Mouse (Mus musculus) liver, embryonic 14.5 days (tissue): ENCODE measurements at regions not wholly inside any gene's neighbourhood (a gene's known extent, or its start where the extent isn't known, plus 50 kb on each side); places are given as distances from the start of the nearest gene placed in this dataset.

Source experiments
- ATAC-seq: fragments of 200-750 bp; cut with Nextera tagmentation; 2 replicates; pipeline ENCODE4 v1.8.0; 2017; ENCODE audit warnings: moderate number of reproducible peaks, mild to moderate bottlenecking, moderate library complexity; ENCODE audit not compliant: insufficient read depth
- DNase-seq, 3 experiments: peaks; one replicate each; pipeline ENCODE4 v3.0.0-alpha.2; 2012 to 2013; ENCODE audit warnings: low read depth in 3 of 3, low spot score in 3 of 3
- H3K27ac ChIP-seq: fragments of 300-500 bp; sonication (generic); 2 replicates; pipeline ENCODE4 v1.5.1; 2014; ENCODE audit warnings: moderate library complexity, mild to moderate bottlenecking, control low read depth, inconsistent platforms
- H3K27me3 ChIP-seq: fragments of 300-500 bp; sonication (generic); 2 replicates; pipeline ENCODE4 v1.6.1; 2014; ENCODE audit warnings: mild to moderate bottlenecking, low read length, moderate library complexity; ENCODE audit not compliant: control insufficient read depth, insufficient read depth
- H3K36me3 ChIP-seq: fragments of 300-500 bp; sonication (generic); replicated peaks from 2 replicates; pipeline ENCODE4 v1.6.1; 2014; ENCODE audit warnings: low read depth; ENCODE audit not compliant: control insufficient read depth, insufficient read depth
- H3K4me1 ChIP-seq, 2 experiments: fragments of 200-500 bp in 1 of 2; fragments of 300-500 bp in 1 of 2; sonication (generic) in 1 of 2; replicated peaks; 2 replicates each; pipeline ENCODE4 v1.6.1; 2012 to 2014; ENCODE audit warnings: antibody characterized with exemption in 1 of 2, inconsistent platforms in 1 of 2, low read length in 1 of 2; ENCODE audit not compliant: control insufficient read depth in 2 of 2, insufficient read depth in 2 of 2
- H3K4me2 ChIP-seq: fragments of 300-500 bp; sonication (generic); 2 replicates; pipeline ENCODE4 v1.6.1; 2014; ENCODE audit warnings: low read depth, mild to moderate bottlenecking, control low read depth, moderate library complexity
- H3K4me3 ChIP-seq, 2 experiments: fragments of 200-500 bp in 1 of 2; fragments of 300-500 bp in 1 of 2; sonication (generic) in 1 of 2; 2 replicates each; pipeline ENCODE4 v1.5.1; 2012 to 2014; ENCODE audit warnings: low read depth in 2 of 2, low read length in 2 of 2, mild to moderate bottlenecking in 2 of 2, control low read depth in 1 of 2, inconsistent platforms in 1 of 2, moderate library complexity in 1 of 2; ENCODE audit not compliant: insufficient read depth in 1 of 2
- H3K9ac ChIP-seq: fragments of 300-500 bp; sonication (generic); replicated peaks from 2 replicates; pipeline ENCODE4 v1.6.1; 2014; ENCODE audit warnings: mild to moderate bottlenecking, control low read depth, moderate library complexity
- H3K9me3 ChIP-seq: fragments of 300-500 bp; sonication (generic); 2 replicates; pipeline ENCODE4 v1.6.1; 2016; ENCODE audit warnings: low read length, mixed read lengths; ENCODE audit not compliant: control insufficient read depth
- CTCF ChIP-seq: IDR thresholded peaks from 2 replicates; pipeline ENCODE4 v1.5.1; 2016; ENCODE audit warnings: antibody characterized with exemption, low read depth, control low read depth
- EP300 ChIP-seq: IDR thresholded peaks from 2 replicates; pipeline ENCODE4 v1.6.1; 2016; ENCODE audit warnings: antibody characterized with exemption, low read depth
- WGBS: fragments of 180-500 bp; shearing (Covaris S2); extraction: QIAGEN DNeasy Blood & Tissue Kit; methylation state at CpG from one replicate; pipeline ENCODE4 v1.1.7; 2014; ENCODE audit not compliant: insufficient replicate concordance; 5-methylcytosine and 5-hydroxymethylcytosine counted together

GRCm38 (mm10) chr1:52397460-52397859, 103.0 kb downstream of the Nab1 start:
- DNase-seq, result no peak
- Histone ChIP-seq H3K27ac (no peak overlapping the region), H3K4me3 (no peak overlapping the region), H3K36me3 (no peaks in the 10 kb centered on the region), H3K27me3 (no peaks in the 10 kb centered on the region), H3K4me1 (no peaks in the 10 kb centered on the region), H3K4me2 (no peak overlapping the region), H3K9ac (no peak overlapping the region), H3K9me3 (no peaks in the 10 kb centered on the region)
- TF ChIP-seq EP300 (no peak), CTCF (no peak)
- ATAC-seq, result no peak
- 22% methylated on average over 3 of the region's 3 CpGs for WGBS

GRCm38 (mm10) chr1:52392933-52393332, 107.5 kb downstream of the Nab1 start:
- Histone ChIP-seq H3K4me1 (no peaks in the 10 kb centered on the region), H3K4me2 (no peak overlapping the region), H3K9ac (no peak overlapping the region), H3K9me3 (no peaks in the 10 kb centered on the region), H3K4me3 (no peak overlapping the region), H3K27me3 (no peaks in the 10 kb centered on the region), H3K27ac (no peak overlapping the region), H3K36me3 (no peaks in the 10 kb centered on the region)
- no peak for ATAC-seq
- TF ChIP-seq EP300 (no peak), CTCF (no peak)
- no peak for DNase-seq
- 28% methylated on average over 2 of the region's 2 CpGs for WGBS

GRCm38 (mm10) chr1:52388836-52389235, 111.6 kb downstream of the Nab1 start:
- Histone ChIP-seq H3K9ac (no peak overlapping the region), H3K27me3 (no peaks in the 10 kb centered on the region), H3K27ac (no peak overlapping the region), H3K36me3 (no peaks in the 10 kb centered on the region), H3K4me2 (no peak overlapping the region), H3K4me3 (no peak overlapping the region), H3K9me3 (no peaks in the 10 kb centered on the region), H3K4me1 (no peaks in the 10 kb centered on the region)
- TF ChIP-seq CTCF (no peak), EP300 (no peak)
- DNase-seq (no peak), ATAC-seq (no peak)
- WGBS, result 51% methylated on average over 6 of the region's 6 CpGs

GRCm38 (mm10) chr1:52388118-52388517, 112.4 kb downstream of the Nab1 start:
- H3K9me3 ChIP-seq, result no peaks in the 10 kb centered on the region
- no peaks in the 10 kb centered on the region for H3K27me3 ChIP-seq
- DNase-seq, result no peak
- no peak overlapping the region for H3K9ac ChIP-seq
- TF ChIP-seq EP300 (no peak), CTCF (no peak)
- ATAC-seq, result no peak
- 55% methylated on average over 6 of the region's 6 CpGs for WGBS
- H3K27ac ChIP-seq, result no peak overlapping the region
- no peak overlapping the region for H3K4me2 ChIP-seq
- H3K36me3 ChIP-seq, result no peaks in the 10 kb centered on the region
- H3K4me1 ChIP-seq, result no peaks in the 10 kb centered on the region
- H3K4me3 ChIP-seq, result no peak overlapping the region

GRCm38 (mm10) chr1:52387062-52387461, 113.4 kb downstream of the Nab1 start:
- no peaks in the 10 kb centered on the region for H3K4me1 ChIP-seq
- ATAC-seq (no peak; the same call in 1 of the 2 replicates), DNase-seq (no peak)
- H3K36me3 ChIP-seq, result no peaks in the 10 kb centered on the region
- H3K9ac ChIP-seq, result no peak overlapping the region
- H3K4me3 ChIP-seq, result no peak overlapping the region
- H3K27me3 ChIP-seq, result no peaks in the 10 kb centered on the region
- H3K9me3 ChIP-seq, result no peaks in the 10 kb centered on the region
- WGBS, result 55% methylated on average over 3 of the region's 3 CpGs
- TF ChIP-seq CTCF, result peak; percentile 40
- TF ChIP-seq EP300, result no peak
- H3K27ac ChIP-seq, result no peak overlapping the region
- no peak overlapping the region for H3K4me2 ChIP-seq
